Mouse (Mus musculus): ENCODE measurements at regions not wholly inside any gene's neighbourhood (a gene's known extent, or its start where the extent isn't known, plus 50 kb on each side); places are given as distances from the start of the nearest gene placed in this dataset.

DNA sequence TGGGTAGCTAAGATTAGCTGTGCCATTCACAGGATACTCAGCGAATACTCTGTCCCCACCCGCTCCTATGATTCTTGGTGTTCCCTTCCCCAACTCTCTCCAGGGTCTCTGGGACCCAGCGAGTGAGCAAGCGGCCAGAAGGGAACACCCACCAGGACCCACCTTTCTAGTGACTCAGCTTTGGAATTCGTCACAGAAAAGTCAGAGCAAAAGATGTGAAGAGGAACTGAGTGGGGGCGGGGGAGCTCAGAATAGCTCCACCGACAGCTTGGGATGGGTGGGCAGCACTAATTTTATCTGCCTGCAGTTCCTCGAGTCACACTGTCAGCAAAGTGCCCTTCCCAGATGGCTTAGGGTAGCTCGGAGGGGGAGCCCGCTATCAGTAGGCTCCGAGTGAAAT, 140.6 kb downstream of the 9530068E07Rik start:
- TF ChIP-seq CTCF (IDR thresholded peaks at IDR 0.05; ENCODE audit: borderline replicate concordance, insufficient read depth, low read length) (no peak), POLR2A (IDR thresholded peaks at IDR 0.05; ENCODE audit: low read depth, low read length) (no peak)

Measured in embryonic fibroblast, embryonic 13.5 days (primary cell).